Mouse (Mus musculus): ENCODE data around the gene Rasgrf1.

The Rasgrf1 gene

DNA sequence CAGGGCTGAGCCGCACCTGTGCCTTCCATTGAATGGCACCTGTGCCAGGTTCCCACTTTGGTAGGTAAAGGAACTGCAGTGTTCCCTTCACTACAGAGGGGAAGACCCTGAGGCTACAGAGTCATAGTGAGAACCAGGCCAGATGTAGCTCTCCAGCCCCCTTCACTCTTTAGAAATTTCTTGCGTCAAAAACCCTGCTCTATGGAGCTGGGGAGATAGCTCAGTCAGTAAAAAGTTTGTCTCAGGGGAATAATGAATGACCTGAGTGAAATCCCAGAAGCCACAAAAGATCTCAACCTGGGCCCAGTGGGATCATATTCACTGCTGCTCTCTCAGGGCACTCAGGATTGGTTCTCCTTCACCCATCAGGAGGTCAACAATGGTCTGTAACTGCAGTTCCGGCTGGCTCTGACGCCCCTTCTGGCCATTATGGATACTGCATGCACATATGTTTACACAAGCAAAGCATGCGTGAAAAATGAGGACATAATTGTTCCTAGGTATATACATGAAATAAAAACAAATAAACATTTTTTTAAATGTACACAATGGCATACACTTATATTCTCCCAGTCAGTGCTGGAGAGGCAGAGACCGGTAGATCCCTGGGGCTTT, 59.2 kb downstream of the Rasgrf1 start:
- DNase-seq (ENCODE audit: low spot score in 2 of 2), result no peak

DNA sequence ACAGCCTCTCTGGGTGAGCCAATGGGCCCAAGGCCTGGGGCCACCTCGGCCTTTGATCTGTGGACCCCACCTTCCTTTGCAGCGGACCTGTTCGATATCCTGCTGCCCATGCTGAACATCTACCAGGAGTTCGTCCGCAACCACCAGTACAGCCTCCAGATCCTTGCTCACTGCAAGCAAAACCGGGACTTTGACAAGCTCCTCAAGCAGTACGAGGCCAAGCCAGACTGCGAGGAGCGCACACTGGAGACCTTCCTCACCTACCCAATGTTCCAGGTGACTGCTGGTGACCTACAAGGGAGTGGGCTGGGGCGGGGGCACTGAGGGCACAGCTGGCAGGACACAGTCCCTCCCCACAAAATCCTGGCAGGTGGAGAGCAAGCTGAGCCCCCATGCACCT, 60.6 kb downstream of the Rasgrf1 start:
- DNase-seq (ENCODE audit: low spot score in 2 of 2), result no peak

DNA sequence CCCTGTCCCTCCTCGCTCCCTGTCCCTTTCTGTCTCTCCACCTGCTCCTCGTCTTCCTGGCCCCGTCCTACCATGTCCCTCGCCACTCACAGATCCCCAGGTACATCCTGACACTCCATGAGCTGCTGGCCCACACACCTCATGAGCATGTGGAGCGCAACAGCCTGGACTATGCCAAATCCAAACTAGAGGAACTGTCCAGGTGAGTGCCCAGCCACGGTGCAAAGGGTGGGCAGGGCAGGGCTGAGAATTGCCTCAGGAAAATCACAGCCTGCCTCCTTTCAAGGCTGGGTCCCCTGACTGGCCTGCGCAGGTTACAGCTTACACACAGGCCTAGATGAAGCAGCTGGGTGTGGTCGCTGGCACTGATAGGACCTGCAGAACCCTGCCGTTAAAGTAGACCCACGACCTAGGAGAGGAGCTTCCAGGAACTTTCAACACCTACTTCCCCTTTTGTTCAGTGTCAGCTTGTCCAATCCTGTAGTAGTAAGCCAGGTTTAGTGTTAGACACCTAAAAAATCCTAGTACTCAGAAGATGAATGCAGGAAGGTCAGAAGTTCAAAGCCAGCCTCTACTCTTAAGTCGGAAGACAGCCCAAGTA, 61.3 kb downstream of the Rasgrf1 start:
- DNase-seq (ENCODE audit: low spot score in 2 of 2), result no peak

DNA sequence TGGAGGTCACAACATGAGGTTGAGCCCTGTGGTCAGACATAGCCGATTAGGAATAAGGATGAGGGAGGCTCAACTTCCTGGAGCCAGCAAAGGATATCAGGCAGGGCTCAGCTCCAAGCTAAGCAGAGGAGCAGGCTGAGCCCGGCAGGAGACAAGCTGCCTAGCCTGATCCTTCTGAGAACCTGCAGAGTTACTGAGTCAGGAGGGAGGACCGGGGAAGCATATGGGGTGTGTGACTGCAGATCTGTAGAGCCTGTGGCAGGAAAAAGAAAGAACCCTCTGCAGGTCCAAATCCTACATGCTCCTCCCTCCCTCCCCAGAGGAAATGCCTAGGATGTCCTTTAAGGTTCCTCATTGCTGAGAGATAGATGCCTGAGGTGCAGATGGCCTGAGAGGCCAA, 62.6 kb downstream of the Rasgrf1 start:
- no peak for DNase-seq (ENCODE audit: low spot score in 2 of 2)

DNA sequence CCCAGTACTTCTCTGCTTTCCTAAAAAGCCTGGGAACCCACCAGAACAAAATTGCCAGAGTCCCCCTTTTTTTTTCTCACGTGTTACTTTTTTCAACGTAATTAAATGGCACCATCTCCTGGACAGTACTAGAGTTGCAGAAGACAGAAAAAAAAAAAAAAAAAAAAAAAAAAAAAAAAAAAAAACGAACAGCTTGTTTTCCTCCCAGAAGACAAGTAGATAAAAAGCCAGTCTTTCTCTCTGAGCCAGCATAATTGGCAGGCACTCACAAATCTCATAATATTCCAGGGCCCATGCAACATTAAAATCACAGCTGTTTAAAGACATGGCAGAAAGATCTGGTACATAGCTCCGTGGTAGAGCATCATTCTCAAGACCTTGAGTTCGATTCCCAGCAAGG, 64.1 kb downstream of the Rasgrf1 start:
- peak in 1 of 2 experiments; percentile 29 for DNase-seq (ENCODE audit: low spot score in 2 of 2)

DNA sequence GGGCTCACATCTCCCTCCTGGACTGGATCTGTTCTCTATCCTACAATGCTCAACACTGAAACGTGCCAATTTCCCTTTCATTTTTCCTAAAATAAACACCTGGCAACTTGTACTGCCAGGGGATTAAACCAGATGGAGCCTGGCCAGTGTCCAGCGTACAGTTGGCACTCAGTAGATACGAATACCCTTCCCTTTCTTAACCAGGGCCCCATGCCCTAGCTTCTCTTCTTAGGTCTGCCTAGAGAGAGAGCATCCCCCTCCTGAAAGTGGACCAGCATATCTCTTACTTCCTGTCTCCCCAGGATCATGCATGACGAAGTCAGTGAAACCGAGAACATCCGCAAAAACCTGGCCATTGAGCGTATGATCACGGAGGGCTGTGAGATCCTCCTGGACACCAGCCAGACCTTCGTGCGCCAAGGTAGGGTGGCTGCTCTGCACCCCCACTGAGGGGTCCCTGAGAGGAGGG, 64.8 kb downstream of the Rasgrf1 start:
- DNase-seq (ENCODE audit: low spot score in 2 of 2), result no peak

DNA sequence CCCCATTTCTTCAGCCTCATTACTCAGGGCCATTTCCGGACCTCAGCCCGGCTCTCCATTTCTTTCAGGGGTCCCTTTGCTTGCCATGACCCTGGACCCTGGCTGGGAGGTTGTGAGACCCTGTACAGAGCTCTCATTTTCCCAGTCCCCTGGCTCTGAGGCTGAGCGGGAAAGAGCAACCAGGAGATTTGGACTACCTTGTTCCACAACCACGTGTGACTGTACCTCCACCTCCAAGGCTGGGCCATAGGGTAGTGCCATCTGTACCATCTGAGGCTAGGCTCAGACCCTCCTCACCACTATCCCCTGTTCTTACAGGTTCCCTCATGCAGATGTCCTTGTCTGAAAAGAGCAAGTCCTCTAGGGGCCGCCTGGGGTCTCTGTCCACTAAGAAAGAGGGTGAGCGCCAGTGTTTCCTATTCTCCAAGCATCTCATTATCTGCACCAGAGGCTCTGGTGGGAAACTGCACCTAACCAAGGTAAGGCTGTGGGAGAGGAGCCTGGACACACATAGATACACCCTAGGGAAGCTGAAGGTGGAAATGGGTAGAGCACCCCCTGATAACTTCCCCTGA, 66.7 kb downstream of the Rasgrf1 start:
- no peak for DNase-seq (ENCODE audit: low spot score in 2 of 2)

DNA sequence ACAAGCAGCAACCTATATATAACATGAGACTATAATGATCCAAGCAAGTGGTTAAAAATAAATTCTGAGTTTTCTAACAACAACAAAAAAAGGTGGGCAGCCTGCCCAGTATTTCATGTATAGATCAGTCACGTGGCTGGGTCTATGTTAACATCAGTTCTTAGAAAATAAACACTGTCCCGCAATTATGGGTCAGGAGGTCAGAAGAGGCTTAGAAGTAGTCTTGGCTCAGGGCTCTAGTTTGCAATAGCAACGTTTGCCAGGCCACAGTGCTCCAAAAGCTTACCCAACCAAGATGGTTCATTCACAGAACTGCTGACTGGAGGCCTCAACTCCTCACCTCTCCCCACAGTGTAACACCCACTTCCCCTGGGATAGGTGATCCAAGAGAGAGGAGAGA, 69.5 kb downstream of the Rasgrf1 start:
- DNase-seq (ENCODE audit: low spot score in 2 of 2), result no peak

DNA sequence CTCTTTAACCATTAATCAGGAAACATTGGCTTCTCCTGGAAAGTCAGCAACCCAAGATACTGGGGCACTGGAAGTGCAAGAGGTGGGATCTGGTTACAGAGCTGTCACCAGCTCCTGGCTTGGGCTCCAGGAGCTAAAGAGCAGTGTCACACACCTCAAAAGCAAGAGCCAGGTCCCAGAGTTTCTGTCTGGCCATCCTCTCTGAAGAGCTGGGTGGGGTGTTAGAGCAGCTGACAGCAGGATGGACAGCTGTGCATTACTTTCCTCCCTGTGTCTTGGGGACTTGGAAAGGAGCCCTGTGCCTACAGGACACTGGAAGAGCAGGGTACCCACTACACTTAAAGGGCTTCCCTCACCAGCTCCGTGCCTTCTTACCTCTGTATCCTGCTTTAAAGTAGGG, 72.5 kb downstream of the Rasgrf1 start:
- DNase-seq (ENCODE audit: low spot score in 2 of 2), result no peak

DNA sequence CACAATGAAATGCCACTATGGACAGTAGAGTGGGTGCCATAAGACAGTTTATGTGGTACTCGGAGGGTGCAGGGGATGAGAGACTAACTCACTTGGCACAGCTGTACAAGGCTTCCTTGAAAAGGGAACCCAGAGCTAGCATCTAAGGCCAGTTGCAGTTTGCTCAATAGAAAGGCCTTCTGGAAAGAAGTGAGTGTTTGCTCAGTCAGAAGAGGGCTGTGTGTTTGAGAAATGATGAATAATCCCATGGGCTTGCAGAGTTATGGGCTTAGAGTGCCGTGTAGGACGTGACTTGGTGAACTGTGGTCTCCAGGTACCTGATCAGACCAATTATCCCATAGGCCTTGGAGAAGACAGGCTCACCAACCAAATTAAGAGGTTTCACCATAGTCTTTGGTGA, 78.3 kb downstream of the Rasgrf1 start:
- no peak for DNase-seq (ENCODE audit: low spot score in 2 of 2)

DNA sequence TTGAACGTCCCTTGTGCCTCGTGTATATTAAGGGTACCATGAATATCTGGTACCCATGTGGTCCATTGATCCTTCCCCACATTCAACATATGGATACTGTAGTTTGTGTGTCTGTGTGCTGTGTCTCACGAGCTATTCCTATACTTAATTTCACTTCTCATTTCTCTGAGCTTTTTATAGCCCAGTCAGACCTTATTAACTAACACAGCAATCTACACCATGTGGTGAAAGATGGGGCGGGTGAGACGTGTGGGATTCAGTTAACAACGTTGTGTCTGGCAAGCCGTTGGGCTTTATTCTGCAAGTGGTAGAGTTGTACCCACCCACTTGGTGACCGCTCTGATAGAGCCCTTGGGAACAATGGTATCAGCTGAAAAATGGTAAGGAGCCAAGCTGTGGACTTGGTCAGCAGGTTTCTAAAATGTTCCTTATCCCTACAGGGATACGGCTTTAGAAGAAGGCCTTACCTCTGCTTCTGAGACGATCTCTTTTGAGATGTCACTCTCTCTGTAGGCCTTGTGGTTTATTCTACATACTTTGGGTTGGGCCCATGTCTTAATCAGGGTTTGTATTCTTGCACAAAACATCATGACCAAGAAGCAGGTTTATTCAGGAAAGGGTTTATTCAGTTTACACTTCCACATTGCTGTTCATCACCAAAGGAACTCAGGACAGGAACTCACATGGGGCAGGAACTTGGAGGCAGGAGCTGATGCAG, 79.3 kb downstream of the Rasgrf1 start:
- DNase-seq (ENCODE audit: low spot score in 2 of 2), result no peak

DNA sequence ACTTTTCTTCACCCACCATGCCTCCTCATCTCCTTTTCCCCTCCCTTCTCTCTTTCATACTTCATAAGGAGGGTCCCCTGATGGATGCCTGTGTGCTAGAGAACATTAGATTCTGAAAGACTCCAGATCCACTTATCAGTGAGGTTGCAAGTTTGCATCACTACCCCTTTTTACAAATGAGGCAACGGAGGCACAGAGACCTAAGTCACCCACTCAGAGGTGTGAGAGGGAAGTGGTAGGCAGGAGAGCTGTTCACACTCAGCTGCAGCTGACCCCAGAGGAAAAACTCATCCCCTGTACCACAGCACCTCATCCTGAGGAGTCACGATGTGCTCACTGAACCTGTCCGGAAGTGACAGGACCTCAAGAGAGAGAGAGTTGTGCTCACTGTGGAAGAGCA, 96.7 kb downstream of the Rasgrf1 start:
- no peak for DNase-seq (ENCODE audit: low spot score in 2 of 2)

DNA sequence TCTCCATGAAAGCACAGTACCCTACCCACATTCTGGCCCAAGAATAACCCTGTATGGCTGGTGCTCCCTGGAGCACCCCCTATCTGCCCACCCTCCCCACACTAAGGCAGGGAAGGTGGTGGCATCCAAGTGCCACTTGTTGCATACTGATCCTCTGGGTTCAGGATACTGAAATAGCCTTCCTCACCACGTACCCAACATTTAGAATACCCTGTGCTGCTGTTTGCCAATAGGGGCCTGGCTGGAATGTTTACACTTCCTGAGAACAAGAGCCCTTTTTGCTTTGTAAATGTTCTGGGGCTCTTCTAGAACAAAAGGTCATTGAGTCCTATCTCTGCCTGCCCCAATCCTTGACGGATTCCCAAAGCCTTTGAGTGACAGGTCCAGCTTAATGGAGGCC, 97.4 kb downstream of the Rasgrf1 start:
- no peak for DNase-seq (ENCODE audit: low spot score in 2 of 2)

DNA sequence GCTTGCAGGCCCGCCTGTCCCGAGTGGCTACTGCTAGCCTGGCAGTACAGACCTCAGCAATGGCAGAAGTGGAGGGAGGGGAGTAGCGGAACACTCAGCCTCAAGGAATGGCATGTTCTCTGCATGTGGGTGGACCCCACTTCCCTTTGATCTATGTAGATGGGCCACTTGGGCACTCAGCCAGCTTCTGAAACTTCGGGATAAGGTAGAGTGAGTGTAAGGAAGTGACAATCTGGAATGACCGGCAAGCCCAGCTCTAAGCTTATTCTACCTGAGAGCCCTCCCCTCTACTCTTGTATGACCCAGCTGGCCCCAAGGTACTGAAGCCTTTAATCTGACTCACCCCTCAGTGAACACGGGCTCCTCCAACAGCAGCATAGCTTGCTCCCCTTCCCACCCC, 98.4 kb downstream of the Rasgrf1 start:
- no peak for DNase-seq (ENCODE audit: low spot score in 2 of 2)

DNA sequence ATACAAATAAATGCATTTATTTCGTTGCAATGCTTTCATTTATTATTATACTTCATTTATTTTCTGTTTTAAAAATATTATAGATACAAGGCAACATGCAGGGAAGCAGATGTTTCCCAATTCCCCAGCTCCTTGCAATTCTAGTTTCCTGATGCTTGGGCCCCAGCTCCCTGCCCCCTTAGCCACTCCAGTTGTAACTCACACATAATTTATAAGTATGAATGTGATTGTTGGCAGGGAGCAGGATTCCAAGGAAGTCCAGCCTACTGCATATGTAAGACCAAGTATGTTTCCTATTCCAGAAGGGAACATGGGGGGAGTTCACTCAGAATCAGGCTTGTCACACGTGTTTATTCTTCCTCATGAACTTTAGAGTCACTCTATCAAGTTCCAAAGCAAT, 102.1 kb downstream of the Rasgrf1 start:
- DNase-seq (ENCODE audit: low spot score in 2 of 2), result no peak

DNA sequence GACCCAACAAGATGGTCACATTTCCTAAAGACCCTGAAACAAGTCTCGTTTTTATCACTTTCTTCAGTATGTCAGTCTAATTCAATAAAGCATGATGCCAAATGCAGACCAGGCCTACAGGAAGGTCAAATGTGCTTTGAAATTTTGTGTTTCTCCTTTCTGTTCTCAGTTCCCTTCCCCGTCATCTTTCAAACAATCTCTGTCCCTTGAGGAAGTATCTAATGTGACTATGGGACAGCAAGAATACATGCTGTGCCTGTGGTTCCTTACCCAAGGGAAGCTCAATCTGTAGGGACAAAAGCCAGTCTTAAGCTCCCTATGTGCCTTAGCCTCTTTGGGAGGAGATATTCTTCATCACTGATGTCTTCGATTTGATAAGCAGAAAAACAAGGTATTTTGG, 104.9 kb downstream of the Rasgrf1 start:
- no peak for DNase-seq (ENCODE audit: low spot score in 2 of 2)

DNA sequence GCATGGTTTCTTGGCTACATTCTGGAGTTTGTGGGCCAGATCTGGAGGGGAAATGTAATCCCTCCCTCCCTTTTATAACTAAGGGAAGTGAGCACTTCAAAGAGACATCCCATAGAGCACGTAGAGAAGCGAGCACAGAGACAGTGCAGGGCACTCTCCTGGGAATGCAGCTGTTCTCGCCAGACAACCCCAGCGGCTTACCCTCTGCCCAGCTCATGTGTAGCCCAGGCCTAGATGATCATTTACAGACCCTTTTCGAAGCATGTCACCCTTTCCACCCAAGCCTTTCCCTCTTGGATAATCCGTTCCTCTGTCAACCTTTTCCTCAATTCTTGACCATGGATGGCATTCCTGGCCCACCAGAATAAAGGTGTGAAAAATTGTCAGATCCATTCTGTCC, 106.5 kb downstream of the Rasgrf1 start:
- DNase-seq (ENCODE audit: low spot score in 2 of 2), result no peak

DNA sequence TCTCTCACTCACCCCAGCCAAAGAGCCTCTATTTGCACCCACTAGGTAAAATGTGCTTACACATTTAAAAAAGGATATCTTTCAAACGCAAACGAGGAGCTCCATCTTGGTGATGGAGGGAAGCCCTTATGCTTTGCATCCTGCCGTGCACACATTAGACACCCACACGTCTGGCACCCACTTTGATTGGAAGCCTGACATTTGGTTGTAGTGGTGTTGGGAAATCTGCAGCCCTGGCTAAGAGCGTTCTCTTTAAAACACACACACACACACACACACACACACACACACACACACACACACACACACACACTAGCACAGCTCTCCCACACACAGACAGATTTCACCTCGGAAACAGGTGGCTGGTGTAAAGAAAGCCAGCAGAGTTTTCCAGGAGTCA, 111.2 kb downstream of the Rasgrf1 start:
- DNase-seq (ENCODE audit: low spot score in 2 of 2), result peak; percentile 34 to 70

DNA sequence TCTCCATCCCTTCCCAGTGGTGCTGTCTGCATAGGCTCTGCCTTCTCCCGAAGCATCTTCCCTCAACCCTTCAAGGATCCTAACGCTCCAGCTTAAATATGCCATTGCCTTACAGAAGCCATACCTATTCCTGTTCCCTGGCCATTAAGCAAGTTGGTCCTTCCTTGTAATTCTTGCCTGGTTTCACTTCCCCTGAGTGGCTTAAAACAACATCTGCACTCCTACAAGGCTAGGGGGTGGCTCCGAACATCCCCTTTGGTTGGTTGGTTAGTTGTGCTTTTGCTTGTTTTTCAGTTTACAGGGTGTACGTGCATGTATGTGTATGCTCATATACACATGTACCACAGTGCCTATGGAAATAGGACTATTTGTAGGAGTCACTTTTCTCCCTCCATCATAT, 111.7 kb downstream of the Rasgrf1 start:
- DNase-seq (ENCODE audit: low spot score in 2 of 2), result no peak

DNA sequence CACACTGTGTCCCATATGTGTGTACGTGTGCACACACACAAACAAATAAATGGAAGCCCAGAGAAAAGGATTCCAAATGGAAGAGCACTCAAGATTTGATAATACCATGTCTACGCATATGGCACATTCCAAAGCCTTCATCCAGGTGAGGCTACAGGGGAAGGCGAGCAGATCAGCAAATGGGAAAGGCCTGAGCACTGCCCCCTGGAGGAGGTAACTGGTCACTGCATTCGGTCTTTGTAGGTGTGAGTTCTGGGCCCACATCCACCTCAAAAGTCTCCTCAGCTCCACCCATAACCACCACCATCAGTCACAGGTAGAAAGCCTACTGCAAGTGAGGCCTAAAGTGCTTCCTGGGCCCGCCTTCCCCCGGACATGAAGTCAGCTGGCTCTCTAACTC, 118.0 kb downstream of the Rasgrf1 start:
- DNase-seq (ENCODE audit: low spot score in 2 of 2), result no peak

DNA sequence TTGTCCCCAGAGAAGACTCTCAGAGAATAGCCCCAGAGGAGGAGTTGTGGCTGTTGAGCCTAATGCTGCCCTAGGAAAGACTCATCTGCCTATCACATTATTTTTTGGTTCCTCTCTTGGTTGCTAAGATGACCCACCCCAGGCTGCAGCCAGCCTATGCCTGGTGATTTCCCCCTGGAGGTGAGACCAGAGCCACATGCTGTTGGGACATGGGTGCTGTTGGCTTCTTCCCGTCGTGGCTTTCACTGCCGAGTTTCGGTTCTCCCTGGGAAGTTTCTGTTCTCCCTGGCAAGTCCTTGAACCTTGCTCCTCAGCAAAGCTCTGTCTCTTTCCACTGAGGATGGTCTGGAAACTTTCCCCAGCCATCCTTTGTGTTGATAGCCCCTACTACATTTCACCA, 124.2 kb downstream of the Rasgrf1 start:
- no peak for DNase-seq (ENCODE audit: low spot score in 2 of 2)

DNA sequence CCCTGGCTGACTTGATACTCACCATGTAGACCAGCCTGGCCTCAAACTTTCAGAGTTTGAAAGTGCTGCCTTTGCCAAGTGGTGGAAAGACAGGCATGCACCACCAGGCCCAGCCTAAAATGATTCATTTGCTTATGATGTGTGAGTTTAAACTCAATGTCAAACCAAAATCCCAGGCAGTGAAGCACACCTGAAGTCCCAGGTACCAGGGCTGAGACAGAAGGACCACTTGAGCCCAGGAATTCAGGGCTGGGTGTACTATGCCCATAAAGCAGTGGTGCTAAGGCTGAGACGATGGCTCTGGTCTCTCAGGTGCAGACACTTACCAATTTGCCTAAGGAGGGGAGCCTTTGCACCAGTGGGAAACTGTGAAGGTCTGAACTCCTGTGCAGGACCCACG, 125.5 kb downstream of the Rasgrf1 start:
- DNase-seq (ENCODE audit: low spot score in 2 of 2), result no peak

DNA sequence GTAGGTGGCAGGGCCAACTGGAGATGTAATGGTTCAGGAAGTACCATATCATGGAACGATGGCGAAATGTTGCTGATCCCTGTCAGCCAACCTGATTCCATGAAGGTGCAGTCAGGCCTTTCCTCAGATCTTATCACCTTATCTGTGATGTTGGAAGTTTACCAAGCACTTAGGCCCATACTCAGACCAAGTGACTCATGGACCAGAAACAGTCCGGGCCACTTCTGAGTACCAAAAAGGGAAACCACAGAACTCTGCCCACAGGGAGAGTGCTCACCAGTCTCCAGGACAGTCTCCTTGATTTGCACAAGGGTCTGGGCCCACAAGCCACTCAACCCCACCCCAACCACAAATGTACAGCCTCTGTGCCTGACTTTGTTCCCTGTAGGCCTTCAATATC, 126.1 kb downstream of the Rasgrf1 start:
- DNase-seq (ENCODE audit: low spot score in 2 of 2), result no peak
